Comparison of ENCODE assay signal across 10 mouse cellular contexts in genomic region chr4:108621504-108621903, GRCm38 (mm10). TPM values are rescaled to one million over a fixed set of nuclear protein-coding genes. Genes with fewer than 3 reads are reported as not detected.
DNase-seq lines count a peak whose midpoint lies in the region; ATAC-seq and TF ChIP-seq lines count a peak whose summit lies in the region.
"Had no signal": no experiment of that assay in that cellular context is flagged by ENCODE, and none has a peak within 500 bp of the region (broad histone marks: within the 10 kb centered on the region; RNA-seq: fewer than 3 reads in every experiment).

No protein-coding gene starts in this region.

- no peaks in the 10 kb centered on the region for H3K27me3 ChIP-seq in kidney, postnatal 0 days (ENCODE audit: insufficient read depth, low read length)
- no peaks in the 10 kb centered on the region for H3K27me3 ChIP-seq in kidney, embryonic 15.5 days
- H3K27me3 ChIP-seq: embryonic facial prominence, embryonic 12.5 days; lung, embryonic 15.5 days had no signal

- DNase-seq in CD4-positive, CD25-positive, alpha-beta regulatory T cell, adult 2 months (ENCODE audit: low read depth, low spot score), result peak; percentile 52
- DNase-seq in kidney, postnatal 0 days (ENCODE audit: low spot score), result no peak
- peak; percentile 52 for DNase-seq in A20 (ENCODE audit: low read depth, low spot score)
- DNase-seq in induced T-regulatory cell, adult 2 months (ENCODE audit: low read depth), result peak; percentile 58
- DNase-seq in right cerebral cortex, postnatal 25 days, result no peak
- DNase-seq in yolk sac, embryonic 10.5 days (ENCODE audit: low spot score), result no peak

- H3K4me2 ChIP-seq in kidney, postnatal 0 days (ENCODE audit: low read length), result no peak overlapping the region
- H3K4me2 ChIP-seq in kidney, embryonic 15.5 days, result no peak overlapping the region

- no peaks in the 10 kb centered on the region for H3K9me3 ChIP-seq in kidney, postnatal 0 days (replicated peaks; ENCODE audit: low read length)
- H3K9me3 ChIP-seq in kidney, embryonic 15.5 days (replicated peaks), result no peaks in the 10 kb centered on the region
- H3K9me3 ChIP-seq: embryonic facial prominence, embryonic 12.5 days; lung, embryonic 15.5 days had no signal

- H3K4me1 ChIP-seq in kidney, postnatal 0 days (replicated peaks; ENCODE audit: insufficient read depth, low read length), result peaks cover 6% of the 10 kb centered on the region; the same call in 1 of the 2 replicates
- peaks cover 22% of the 10 kb centered on the region for H3K4me1 ChIP-seq in kidney, embryonic 15.5 days

- 95% methylated on average over 6 of the region's 6 CpGs for whole genome bisulfite sequencing in kidney, postnatal 0 days
- WGBS in kidney, embryonic 15.5 days, result 95% methylated on average over 6 of the region's 6 CpGs

- H3K27ac ChIP-seq in kidney, postnatal 0 days, result no peak overlapping the region
- H3K27ac ChIP-seq in kidney, embryonic 15.5 days, result no peak overlapping the region
- H3K27ac ChIP-seq: embryonic facial prominence, embryonic 12.5 days; lung, embryonic 15.5 days had no signal

- H3K4me3 ChIP-seq in kidney, postnatal 0 days (replicated peaks; ENCODE audit: low read depth, low read length), result no peak overlapping the region
- no peak overlapping the region for H3K4me3 ChIP-seq in kidney, embryonic 15.5 days (replicated peaks)
- H3K4me3 ChIP-seq: embryonic facial prominence, embryonic 12.5 days had no signal

- peak; percentile 19; the same call in 1 of the 2 replicates for TF ChIP-seq CTCF in kidney, postnatal 0 days (IDR thresholded peaks at IDR 0.05; ENCODE audit: low read depth)

- peaks cover 15% of the 10 kb centered on the region for H3K36me3 ChIP-seq in kidney, postnatal 0 days (ENCODE audit: insufficient read depth, low read length)
- peaks cover 37% of the 10 kb centered on the region for H3K36me3 ChIP-seq in kidney, embryonic 15.5 days

- no peak for ATAC-seq in CD4-positive, CD25-positive, alpha-beta regulatory T cell, adult 4 months
- no peak for ATAC-seq in kidney, postnatal 0 days (replicated peaks; ENCODE audit: low FRiP score, low read depth)
- ATAC-seq in kidney, embryonic 15.5 days (replicated peaks; ENCODE audit: low FRiP score), result no peak

- H3K9ac ChIP-seq in kidney, postnatal 0 days (ENCODE audit: low read depth, low read length), result no peak overlapping the region
- H3K9ac ChIP-seq in kidney, embryonic 15.5 days, result no peak overlapping the region
- H3K9ac ChIP-seq: embryonic facial prominence, embryonic 12.5 days had no signal

RNA-seq across cellular contexts. Expression of gene Cc2d1b, which starts 1.8 kb away (rescaled TPM):
- polyA plus RNA-seq in CD4-positive, CD25-positive, alpha-beta regulatory T cell, adult 4 months (2017; shearing (Covaris generic)), result 10 to 100 TPM; 31.4 to 62.3 TPM
- polyA plus RNA-seq in kidney, postnatal 0 days (2015; fragmentation: Nextera tagmentation; extraction: Ambion mirVana), result 28.7 and 29.8 TPM in 2 replicates
- polyA plus RNA-seq in kidney, embryonic 15.5 days (2015; fragmentation: Nextera tagmentation; extraction: Ambion mirVana), result 29.2 and 32.3 TPM in 2 replicates

RNA-seq across cellular contexts. Expression of gene Orc1, which starts 42.3 kb away (rescaled TPM):
- polyA plus RNA-seq in CD4-positive, CD25-positive, alpha-beta regulatory T cell, adult 4 months (2017; shearing (Covaris generic)), result 1 to 10 TPM; 2.7 to 3.0 TPM
- polyA plus RNA-seq in kidney, postnatal 0 days (2015; fragmentation: Nextera tagmentation; extraction: Ambion mirVana), result 4.6 and 4.9 TPM in 2 replicates
- polyA plus RNA-seq in kidney, embryonic 15.5 days (2015; fragmentation: Nextera tagmentation; extraction: Ambion mirVana), result 10.7 and 12.0 TPM in 2 replicates

RNA-seq across cellular contexts. Expression of gene Prpf38a, which starts 42.4 kb away (rescaled TPM):
- polyA plus RNA-seq in CD4-positive, CD25-positive, alpha-beta regulatory T cell, adult 4 months (2017; shearing (Covaris generic)), result 10 to 100 TPM; 64.6 to 64.9 TPM
- 66.6 and 68.2 TPM in 2 replicates for polyA plus RNA-seq in kidney, postnatal 0 days (2015; fragmentation: Nextera tagmentation; extraction: Ambion mirVana)
- 87.8 and 88.8 TPM in 2 replicates for polyA plus RNA-seq in kidney, embryonic 15.5 days (2015; fragmentation: Nextera tagmentation; extraction: Ambion mirVana)

Comparison
In these comparisons a context has a peak if more than half of its experiments do, and no peak if none do; other contexts are left out.
1. DNase-seq: peak in CD4-positive, CD25-positive, alpha-beta regulatory T cell, adult 2 months (single experiment), A20 (single experiment) and induced T-regulatory cell, adult 2 months (single experiment); none in kidney, postnatal 0 days (single experiment), right cerebral cortex, postnatal 25 days (single experiment) and yolk sac, embryonic 10.5 days (single experiment).